Mouse (Mus musculus) heart, adult 11 months (tissue): Measurements from ENCODE around the gene Kcnj14.

Experiments used
- DNase-seq: peaks from one replicate; pipeline ENCODE4 v3.0.0; 2022

The Kcnj14 gene

DNA sequence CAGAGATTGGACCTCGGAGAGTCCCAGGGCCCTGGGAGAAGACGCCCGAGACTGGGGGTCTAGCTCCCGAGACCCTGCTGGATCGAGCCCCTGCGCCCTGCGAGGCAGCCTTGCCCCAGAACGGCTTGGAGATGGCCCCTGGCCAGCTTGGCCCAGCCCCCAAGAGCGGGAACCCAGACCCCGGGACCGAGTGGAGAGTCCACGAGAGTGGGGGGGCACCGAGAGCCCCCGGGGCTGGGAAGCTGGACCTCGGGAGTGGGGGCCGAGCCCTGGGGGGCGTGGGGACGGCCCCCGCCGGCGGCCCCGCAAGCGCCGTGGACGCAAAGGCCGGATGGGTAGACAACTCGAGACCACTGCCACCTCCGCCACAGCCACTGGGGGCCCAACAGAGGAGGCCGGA, 29.6 kb downstream of the Kcnj14 start:
- peak; percentile 91 for DNase-seq

GRCm38 (mm10) chr7:45793969-45794585, 30.5 kb downstream of the Kcnj14 start:
- DNase-seq: peak; percentile 88

DNA sequence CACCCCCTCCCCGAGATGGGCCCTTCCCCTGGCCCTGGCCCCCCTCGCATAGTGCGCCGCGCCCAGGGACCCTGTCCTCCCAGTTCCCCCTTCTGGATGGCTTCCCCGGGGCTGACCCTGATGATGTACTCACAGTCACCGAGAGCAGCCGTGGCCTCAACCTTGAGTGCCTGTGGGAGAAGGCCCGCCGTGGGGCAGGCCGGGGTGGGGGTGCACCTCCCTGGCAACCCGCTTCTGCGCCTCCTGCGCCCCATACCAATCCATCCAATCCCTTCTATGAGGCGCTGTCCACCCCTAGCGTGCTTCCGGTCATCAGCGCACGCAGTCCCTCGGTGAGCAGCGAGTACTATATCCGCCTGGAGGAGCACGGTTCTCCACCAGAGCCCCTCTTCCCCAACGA, 31.3 kb downstream of the Kcnj14 start:
- DNase-seq: peak; percentile 80

DNA sequence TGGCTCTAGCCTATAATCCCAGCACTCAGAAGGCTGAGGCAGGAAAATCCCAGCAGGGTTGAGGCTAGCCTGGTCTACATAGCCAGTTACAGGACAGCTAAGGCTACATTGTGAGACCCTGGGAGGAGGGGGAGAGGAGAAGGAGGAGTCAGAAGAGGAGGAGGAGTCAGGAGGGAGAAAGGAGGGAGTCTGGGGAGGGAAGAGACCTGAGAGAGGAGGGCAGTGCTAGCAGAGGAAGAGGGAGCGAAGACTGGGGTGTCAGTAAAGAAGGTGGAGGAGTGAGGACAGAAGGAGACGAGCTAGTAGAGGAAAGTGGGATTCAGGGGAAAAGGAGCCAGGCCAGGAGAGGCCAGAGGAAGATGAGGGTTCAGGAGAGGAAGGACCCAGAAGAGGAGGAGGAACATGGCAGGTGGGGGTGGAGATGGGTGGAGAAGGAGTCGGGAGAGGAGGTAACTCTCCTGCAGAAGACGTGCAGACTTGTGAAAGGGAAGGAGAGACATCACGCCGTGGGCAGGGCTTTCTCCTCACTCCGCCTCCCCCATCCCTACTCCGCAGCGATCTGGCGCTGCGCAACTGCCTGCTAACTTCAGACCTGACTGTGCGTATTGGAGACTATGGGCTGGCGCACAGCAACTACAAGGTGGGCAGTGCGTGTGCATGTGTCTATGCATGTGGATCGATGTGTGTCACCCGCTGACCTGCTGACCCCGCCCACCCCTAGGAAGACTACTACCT, 32.7 kb downstream of the Kcnj14 start:
- no peak for DNase-seq

GRCm38 (mm10) chr7:45790721-45791120, 33.9 kb downstream of the Kcnj14 start:
- peak; percentile 81 for DNase-seq

DNA sequence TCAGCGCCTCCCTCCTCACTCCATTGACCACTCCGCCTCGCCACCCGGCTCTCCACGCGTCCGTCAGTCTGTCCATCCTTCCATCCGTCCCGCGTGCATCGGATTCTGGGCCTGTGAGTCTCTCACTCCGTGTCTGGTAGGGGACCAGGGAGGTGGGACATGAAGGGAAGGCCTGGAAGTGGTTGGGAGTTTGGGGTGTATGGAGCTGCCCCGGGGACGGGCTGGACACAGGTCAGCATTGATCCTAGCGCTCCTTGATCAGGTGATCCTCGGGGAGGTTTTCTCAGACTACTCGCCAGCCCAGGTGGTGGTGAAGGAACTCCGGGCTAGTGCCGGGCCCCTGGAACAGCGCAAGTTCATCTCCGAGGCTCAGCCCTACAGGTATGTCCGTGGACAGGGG, 36.9 kb downstream of the Kcnj14 start:
- peak; percentile 79 for DNase-seq

DNA sequence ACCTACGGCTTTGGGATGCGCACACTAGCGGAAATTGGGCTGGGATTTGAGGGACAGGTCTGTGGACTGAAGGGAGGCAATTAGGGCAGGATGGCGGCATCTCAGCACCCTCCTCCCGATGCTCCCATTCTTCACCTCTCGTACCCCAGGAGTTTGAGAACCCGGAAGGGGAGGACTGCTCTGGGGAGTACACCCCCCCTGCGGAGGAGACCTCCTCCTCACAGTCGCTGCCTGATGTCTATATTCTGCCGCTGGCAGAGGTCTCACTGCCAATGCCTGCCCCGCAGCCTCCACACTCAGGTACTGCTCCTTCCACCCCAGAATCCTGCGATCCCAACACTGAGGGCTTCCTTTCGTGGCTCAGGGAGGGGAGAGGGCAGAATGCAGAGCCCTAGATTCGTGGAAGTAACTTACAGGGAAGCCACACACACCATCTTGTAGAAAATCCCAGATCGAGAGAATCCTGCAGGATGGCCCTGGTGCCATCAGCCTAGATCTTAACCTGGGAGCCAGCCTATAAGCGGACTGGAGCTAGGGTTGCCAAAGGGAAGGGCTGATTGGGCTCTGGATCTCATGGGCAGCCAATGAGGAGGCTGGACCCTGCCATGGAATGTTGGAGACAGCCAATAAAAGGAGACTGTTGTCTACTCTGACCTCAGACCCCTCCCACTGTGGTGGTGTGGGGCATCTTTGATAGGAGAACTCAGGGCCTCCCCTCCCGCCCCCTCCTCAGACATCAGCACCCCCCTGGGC, 37.7 kb downstream of the Kcnj14 start:
- peak; percentile 83 for DNase-seq

- peak; percentile 87 for DNase-seq
Measured at GRCm38 (mm10) chr7:45786136-45786578, 38.4 kb downstream of the Kcnj14 start.

GRCm38 (mm10) chr7:45785388-45786135, 39.0 kb downstream of the Kcnj14 start:
- DNase-seq: peak; percentile 89

DNA sequence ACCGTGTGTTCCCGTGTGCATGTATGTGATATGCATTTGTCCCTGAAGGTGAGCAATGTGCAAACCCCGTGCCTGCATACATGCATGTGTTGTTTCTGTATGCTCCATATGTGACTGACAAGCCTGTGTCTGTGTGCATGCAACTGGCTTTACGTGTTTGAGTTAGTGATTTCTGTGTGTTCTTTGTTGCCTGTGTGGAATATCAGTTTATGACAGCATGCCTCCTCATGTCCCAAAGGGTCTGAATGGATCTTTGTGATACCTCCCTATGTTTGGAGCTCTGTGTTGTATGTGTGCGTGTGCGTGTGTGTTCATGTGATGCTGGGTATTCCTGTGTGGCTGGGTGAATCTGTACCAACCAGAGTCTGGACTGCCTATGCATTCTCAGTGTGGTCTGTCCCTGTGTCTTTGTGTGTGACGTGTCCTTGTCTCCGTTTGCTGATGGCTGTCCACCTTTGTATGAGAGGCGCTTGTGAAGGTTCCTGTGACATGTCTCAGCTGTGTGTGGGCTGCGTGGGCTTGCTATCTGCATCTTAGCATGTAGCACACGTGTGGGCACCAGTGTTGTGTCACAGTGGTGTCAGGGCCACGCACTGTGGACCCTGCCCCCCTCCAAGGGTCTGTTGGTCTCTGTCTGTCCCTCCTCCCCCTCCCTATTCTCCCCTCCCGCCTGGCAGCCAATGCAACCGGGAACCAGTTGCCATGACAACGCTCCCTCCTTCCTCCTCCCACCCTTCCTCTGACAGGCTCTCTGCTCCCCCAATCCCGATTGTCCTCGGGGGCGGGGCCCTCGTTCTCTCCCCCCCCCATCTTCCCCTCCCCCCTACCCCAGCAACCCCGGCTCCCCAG, 39.8 kb downstream of the Kcnj14 start, which contains the start of gene Sult2b1:
Gene Sult2b1 (minus strand): TSS at position 146 of the 849 bp plus-strand sequence.
- DNase-seq: peak; percentile 84

DNA sequence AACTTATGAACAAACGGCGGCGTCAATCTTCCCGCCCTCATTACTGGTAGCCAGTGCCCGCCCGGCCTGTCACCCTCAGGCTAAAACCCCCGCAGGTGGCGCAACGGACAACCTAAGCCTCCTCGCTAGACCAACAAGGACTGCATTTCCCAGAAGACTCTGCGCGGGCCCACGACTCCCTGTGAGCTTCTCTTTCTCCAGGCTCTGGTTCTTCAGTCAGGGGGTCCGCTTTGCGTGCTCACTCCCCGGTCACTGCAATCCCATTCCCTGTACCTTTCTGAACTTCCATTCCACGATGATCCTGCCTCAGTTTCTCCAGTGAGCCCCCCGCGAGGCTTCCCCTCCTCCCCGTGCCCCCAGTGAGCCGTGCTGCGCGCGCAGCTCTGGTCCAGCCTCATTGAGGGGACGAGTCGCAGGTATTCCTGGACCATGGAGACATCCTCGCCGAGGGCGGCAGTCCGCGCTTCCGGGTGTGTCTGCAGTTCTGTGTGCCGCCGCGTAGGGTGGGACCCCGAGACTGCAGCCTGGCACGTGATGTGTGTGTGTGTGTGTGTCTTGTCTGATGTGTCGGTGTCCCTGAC, 41.0 kb downstream of the Kcnj14 start, which contains the start of gene Lmtk3:
Gene Lmtk3 (plus strand): TSS at position 228 of the 581 bp plus-strand sequence.
- no peak for DNase-seq

- no peak for DNase-seq
Measured at GRCm38 (mm10) chr7:45782271-45782670, 42.3 kb downstream of the Kcnj14 start.

DNA sequence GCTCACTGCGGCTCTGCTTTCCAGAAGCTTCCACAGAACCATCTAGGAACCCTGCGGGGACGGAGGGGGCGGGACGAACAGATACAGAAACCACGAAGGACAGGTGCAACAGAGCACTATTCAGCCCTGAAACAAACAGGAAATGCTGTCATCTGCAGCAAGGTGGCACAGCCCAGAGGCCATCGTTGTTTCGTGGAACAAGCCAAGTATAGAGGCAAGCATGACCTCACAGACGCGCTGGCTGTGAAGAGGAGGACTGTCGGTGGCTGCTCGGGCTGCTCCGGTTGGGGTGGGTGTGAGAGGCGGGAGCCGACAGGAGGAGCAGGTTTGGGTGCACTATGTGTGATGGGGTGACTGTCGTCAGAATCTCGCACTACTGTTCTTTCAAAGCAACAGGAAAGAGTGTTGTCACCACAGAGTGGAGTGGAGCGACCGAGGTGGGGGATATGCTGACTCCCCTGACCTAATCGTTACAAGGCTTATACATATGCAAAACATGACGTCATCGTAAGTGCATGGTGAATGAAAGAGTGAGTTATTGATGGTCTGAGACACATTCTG, 45.4 kb downstream of the Kcnj14 start:
- DNase-seq: no peak

DNA sequence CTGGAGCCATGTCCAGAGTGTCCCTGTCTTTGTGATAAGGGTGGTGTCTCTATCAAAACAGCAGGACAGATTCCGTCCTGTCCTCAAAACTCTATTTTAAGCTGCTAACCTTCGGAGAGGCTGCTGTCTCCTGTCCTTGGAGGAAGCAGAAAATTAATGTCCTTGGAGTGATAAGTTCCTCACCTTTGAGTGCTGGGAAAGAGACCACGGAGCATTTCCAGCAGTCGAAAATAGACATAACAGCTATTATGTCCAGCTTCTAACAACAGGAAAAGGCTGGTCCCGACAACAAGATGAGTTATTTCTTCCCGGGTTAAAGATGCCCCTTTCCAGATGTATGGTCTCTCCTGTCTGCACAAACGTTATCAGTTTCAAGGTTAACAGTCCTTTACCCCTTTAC, 49.3 kb downstream of the Kcnj14 start:
- no peak for DNase-seq

GRCm38 (mm10) chr7:45771101-45771500, 53.5 kb downstream of the Kcnj14 start:
- DNase-seq: peak; percentile 82

DNA sequence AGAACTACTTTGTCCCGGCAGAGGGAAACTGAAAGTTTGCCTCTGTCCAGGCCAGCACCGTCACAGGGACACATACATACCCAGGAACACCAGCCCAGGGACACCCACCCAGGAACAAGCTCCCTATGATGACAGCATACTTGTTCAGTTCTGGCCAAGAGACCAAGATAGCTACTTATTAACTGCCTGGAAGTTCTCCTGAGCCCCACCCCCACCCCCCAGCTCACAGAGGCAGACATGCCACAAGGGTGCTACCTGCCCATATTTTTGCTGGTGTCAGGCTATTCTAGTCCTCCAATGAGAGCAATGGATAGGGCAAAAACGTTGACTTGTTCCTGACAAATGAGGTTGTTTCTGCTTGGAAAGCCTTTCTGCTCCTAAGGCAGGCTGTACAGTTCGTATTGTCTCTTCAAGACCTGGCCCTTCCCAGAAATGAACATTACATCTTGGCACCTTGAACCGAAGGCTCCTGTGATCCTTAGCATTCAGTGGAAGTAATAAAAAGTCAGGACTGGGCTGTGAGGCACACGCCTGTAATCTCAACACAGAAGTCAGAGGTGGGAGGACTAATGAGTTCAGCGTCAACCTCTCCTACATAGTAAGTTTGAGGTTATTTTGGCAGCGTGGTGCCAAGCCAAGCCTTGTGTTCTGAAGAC, 54.0 kb downstream of the Kcnj14 start:
- DNase-seq: no peak

DNA sequence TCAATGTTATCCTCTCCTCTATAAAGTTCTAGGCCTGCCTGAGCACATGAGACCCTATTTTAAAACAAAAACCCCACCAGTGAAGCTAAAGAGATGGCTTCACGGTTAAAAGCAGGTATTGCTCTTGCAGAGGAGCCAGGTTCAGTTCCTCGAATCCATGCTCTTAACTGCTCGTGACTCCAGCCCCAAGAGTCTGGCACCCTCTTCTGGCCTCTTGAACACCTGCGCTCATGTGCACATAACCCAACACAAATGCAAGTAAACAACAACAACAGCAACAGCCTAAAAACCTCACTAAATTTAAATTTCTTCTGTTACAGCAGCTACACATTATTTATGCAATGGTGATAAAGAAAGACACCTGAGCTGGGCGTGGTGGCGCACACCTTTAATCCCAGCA, 57.1 kb downstream of the Kcnj14 start:
- no peak for DNase-seq

DNA sequence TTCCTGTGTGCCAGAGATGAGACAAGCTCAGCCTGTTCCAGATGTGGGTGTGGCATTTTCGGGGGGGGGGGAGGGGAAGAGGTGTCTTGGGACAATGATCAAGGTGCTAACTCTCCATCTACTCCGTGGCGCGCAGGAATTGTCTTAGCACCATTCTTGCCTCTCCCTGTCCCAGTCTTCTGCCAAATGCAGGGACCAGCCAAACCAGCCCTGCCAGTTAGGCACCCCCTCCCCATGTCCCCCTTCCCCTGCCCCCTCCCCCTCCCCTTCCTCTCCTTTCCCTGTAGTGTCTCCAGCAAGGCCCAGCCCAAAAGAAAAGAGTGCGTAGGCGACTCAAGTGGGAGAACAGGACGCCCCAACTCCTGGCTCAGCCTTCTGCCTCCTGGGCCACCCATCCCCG, 57.8 kb downstream of the Kcnj14 start:
- no peak for DNase-seq
